Mouse (Mus musculus) thymus, postnatal 4 days (tissue): ENCODE data around the gene Glud1.
"Not testable (repeated sequence)": the region's sequence is repeated elsewhere in the genome, so short reads cannot be mapped to it uniquely, and the experiment has no call there.

Source experiments
- DNase-seq: peaks from one replicate; pipeline ENCODE4 v3.0.0; 2021

The Glud1 gene

DNA sequence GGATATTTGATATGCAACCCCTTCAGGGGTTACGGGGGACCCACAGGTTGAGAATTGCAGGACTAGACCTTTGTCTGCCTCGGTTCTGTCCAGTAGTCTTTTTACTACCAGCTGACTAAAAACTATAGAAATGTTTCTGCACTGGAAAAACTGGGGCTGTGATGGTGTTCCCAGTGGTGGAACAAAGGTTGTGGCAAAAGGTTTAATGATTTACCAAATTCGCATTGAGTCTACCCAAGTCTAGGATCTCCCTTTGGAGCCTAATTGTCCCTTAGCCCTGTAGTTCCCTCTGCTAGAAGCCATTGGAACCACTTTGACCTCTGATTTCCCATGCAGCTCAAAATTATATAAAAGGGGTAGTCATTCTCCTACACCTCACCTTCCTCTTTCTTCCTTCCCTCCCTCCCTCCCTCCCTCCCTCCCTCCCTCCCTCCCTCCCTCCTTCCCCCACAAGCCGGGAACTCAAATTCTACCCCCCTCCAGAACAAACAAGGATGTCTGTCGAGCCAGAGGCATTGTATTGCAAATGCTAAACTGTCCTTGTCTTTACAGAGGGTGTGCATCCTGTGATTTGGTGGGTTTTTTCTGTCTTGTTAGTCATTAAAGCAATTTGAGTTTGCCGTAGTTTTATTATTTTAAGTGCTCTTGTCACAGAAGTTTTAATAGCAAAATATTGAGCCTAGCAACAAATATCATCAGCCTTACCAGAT lies 2.0 kb downstream of the Glud1 start:
- DNase-seq, result no peak

- DNase-seq, result no peak
Observed at GRCm38 (mm10) chr14:34313612-34314011, 3.1 kb downstream of the Glud1 start.

DNA sequence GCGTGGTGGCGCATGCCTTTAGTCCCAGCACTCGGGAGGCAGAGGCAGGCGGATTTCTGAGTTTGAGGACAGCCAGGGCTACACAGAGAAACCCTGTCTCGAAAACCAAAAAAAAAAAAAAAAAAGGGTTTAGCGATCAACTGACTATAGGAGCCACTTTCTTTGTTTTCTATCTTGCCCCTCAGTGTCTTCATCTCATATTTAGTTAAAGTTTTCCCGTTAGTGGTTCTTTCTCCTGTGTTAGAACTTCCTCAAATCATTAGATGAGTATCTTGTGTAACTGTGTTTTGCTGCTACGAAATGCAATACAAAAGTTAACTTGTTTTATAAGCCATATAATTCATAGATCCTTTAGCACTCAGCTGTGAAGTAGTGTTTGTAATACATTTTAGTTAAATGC lies 3.9 kb downstream of the Glud1 start:
- not testable (repeated sequence) for DNase-seq

DNA sequence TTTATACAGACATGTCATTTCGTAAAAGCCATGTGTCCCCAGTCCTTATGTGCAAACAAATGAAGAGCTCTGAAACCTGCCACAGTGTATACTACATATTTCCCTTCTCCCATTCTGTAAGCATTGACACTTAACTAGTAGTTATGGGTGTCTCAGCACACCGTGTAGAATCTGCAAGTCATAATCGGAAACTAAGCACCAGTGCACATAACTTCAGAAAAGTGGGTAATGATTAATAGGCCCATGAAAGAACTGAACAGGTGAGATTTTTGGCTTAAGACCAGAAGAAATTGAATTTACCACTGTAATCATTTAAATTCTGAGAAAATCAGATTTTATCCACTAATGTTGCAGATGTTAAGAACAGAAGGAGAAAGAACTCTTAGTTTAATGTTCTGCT lies 4.3 kb downstream of the Glud1 start:
- DNase-seq, result no peak

GRCm38 (mm10) chr14:34316346-34316745 lies 5.8 kb downstream of the Glud1 start:
- no peak for DNase-seq

- DNase-seq, result no peak
Observed at GRCm38 (mm10) chr14:34317431-34317830, 6.9 kb downstream of the Glud1 start.

DNA sequence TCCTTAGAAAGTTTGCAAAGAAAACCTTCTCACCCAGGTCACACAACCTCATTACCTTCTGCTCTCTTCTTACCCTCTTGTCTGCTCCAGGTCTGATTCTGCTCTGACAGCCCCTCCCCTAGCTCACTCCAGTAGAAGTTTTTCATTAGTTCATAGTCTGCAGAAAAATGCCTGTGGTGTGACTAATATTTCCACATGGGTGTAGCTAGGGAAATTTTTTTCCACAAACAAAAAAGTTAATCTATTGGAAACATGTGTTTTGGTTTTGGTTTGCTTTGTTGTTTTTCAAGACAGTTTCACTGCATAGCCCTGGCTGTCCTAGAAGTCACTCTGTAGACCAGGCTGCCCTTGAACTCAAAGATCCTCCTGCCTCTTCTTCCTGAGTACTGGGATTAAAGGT lies 7.6 kb downstream of the Glud1 start:
- no peak for DNase-seq

- DNase-seq, result no peak
Observed at GRCm38 (mm10) chr14:34323576-34324085, 13.1 kb downstream of the Glud1 start.

GRCm38 (mm10) chr14:34326606-34327005 lies 16.1 kb downstream of the Glud1 start:
- no peak for DNase-seq

GRCm38 (mm10) chr14:34327618-34328017 lies 17.1 kb downstream of the Glud1 start:
- DNase-seq, result no peak

DNA sequence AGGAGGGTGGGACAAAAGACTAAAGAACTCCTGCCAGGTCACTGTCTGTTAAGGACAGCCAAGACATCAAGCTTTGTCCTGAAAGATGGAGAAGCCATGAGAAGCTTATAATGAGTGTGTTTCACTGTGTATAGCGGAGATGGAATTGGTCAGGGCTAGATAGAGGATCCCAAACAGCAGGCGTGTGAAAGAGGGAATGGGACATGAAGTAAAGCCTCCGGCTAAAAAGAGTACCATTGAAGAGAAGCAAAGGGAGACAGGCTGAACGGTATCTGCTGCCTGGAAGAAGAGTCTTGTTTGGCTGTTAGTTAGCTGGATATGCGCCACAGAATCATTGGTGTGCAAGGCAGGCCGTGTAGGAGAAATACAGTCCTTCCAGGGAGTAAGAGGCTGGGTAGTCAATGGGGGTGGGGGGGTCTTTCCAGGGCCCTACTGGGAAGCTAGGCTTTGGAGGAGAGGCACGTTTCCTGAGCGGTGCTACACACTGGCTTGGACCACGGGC lies 20.2 kb downstream of the Glud1 start:
- DNase-seq, result no peak

- DNase-seq, result no peak
Observed at GRCm38 (mm10) chr14:34331886-34332285, 21.4 kb downstream of the Glud1 start.

DNA sequence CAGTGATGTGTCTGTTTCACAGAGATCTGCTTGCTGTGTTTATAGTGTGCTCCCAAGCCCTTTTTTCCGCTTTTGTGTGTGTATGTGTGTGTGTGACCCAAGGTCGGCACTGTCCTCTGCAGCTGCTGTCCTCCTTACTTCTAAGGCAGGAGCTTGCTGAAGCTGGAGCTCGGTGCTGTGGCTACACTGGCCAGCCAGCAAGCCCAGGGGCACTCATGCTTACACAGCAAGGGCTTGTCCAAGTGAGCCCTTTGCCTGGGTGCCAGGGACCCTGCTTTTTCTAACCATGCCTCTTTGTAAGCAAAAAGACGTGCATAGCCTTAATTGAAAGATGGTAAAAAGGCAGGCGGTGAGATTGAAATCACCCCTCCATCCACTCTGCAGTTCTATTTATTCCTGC lies 21.9 kb downstream of the Glud1 start:
- no peak for DNase-seq

GRCm38 (mm10) chr14:34339446-34339845 lies 28.9 kb downstream of the Glud1 start:
- DNase-seq, result no peak

- DNase-seq, result no peak
Observed at GRCm38 (mm10) chr14:34341993-34342392, 31.5 kb downstream of the Glud1 start.

DNA sequence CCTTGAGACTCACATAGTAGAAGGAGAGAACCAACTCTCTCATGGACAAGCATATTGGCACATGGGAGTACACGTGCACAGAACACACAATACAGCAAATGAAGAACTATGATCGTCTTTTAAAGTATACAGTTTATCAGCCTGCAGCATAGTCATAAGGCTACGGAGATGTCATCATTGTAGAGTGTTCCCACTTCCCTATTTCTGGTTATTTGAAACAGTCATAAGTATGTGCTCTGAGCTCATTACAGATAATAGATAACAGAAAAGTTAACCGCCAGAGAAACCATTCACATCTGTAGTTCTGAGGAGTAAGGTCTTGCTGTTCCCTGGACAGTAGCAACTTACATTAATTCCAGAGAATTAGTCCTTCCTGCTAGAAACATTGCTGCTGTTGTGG lies 32.6 kb downstream of the Glud1 start:
- no peak for DNase-seq

DNA sequence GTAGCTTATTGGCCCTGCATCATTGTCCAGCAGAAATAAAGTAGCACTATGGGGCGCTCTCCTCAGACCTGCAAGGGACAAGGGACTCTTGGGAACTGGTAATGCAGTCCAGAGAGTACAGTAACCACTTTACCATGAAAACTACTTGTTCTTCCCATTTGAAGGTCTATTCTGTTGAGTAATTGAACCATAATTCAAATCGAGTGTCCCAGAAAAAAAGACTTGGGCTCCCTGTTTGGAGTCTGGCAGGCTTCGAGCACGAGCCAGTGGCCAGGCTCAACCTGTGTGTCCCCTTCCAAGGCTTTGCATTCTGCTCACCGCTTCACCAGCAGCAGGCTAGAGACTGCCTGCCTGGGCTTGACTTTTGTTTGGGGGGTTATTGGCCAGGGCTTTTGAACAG lies 33.8 kb downstream of the Glud1 start:
- DNase-seq, result no peak

DNA sequence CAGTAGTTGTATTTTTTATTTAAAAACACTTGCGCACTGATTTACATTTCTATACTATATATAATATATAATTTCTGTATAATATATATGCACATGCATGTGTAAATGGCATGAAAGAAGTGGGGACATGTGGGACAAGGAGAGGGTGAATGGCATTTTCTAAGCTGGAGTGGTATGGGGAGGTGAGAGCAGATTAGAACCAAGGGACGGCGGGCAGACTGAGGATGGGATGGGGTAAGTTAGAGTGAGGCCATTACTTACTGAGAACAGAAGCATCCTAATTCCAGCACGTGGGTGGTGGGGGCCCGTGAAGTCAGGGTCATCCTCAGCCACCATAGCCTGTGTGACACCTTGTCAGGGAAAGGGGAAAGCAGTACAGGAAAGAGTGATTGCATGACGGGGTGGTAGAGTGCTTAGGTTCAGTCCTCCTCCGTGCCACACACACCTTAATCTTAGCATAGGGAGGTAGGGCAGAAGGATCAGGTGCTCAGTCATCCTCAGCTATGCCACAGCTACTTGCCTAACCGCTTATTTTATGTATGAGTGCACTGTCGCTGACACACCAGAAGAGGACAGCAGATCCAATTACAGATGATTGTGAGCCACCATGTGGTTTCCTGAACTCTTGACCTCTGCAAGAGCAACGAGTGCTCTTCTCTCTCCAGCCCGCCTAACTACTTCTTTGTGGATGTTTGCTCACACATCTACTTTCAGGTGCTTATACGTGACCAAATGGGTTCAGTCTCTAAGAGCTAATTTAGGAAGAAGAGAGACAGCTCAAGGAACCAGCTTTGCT lies 35.4 kb downstream of the Glud1 start:
- no peak for DNase-seq

- DNase-seq, result no peak
Observed at GRCm38 (mm10) chr14:34347084-34347483, 36.6 kb downstream of the Glud1 start.

- no peak for DNase-seq
Observed at GRCm38 (mm10) chr14:34348301-34348700, 37.8 kb downstream of the Glud1 start.

- DNase-seq, result no peak
Observed at GRCm38 (mm10) chr14:34349007-34349406, 38.5 kb downstream of the Glud1 start.

DNA sequence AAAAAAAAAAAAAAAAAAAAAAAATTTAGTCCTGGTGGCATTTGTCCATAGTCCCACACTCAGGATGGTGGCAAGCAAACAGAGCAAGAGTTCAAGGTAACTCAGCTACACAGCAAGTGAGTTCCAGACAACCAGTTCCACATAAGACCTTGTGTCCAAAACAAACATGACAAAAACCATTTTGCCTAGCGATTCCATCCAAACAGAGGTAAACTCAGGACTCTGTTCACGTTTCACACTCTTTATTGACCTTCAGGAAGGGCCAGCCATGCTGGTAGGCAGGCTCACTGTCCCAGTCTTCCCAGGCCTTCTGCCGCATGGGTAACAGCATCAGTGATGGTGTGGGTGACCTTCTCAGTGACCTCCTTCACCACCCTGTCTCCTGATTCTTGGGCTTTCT lies 41.1 kb downstream of the Glud1 start:
- no peak for DNase-seq

GRCm38 (mm10) chr14:34352523-34352922 lies 42.0 kb downstream of the Glud1 start:
- no peak for DNase-seq

GRCm38 (mm10) chr14:34353326-34353725 lies 42.8 kb downstream of the Glud1 start:
- no peak for DNase-seq
